Mouse (Mus musculus) liver, embryonic 14.5 days (tissue): ENCODE results near the gene Cacnb4. TPM values are rescaled to one million over a fixed set of nuclear protein-coding genes. Genes with fewer than 3 reads are reported as not detected.

Experiments used
- ATAC-seq: fragments of 200-750 bp; cut with Nextera tagmentation; 2 replicates; pipeline ENCODE4 v1.8.0; 2017; ENCODE audit warnings: moderate number of reproducible peaks, mild to moderate bottlenecking, moderate library complexity; ENCODE audit not compliant: insufficient read depth
- DNase-seq, 3 experiments: peaks; one replicate each; pipeline ENCODE4 v3.0.0-alpha.2; 2012 to 2013; ENCODE audit warnings: low read depth in 3 of 3, low spot score in 3 of 3
- H3K27ac ChIP-seq: fragments of 300-500 bp; sonication (generic); 2 replicates; pipeline ENCODE4 v1.5.1; 2014; ENCODE audit warnings: moderate library complexity, mild to moderate bottlenecking, control low read depth, inconsistent platforms
- H3K27me3 ChIP-seq: fragments of 300-500 bp; sonication (generic); 2 replicates; pipeline ENCODE4 v1.6.1; 2014; ENCODE audit warnings: mild to moderate bottlenecking, low read length, moderate library complexity; ENCODE audit not compliant: control insufficient read depth, insufficient read depth
- H3K36me3 ChIP-seq: fragments of 300-500 bp; sonication (generic); replicated peaks from 2 replicates; pipeline ENCODE4 v1.6.1; 2014; ENCODE audit warnings: low read depth; ENCODE audit not compliant: control insufficient read depth, insufficient read depth
- H3K4me1 ChIP-seq, 2 experiments: fragments of 200-500 bp in 1 of 2; fragments of 300-500 bp in 1 of 2; sonication (generic) in 1 of 2; replicated peaks; 2 replicates each; pipeline ENCODE4 v1.6.1; 2012 to 2014; ENCODE audit warnings: antibody characterized with exemption in 1 of 2, inconsistent platforms in 1 of 2, low read length in 1 of 2; ENCODE audit not compliant: control insufficient read depth in 2 of 2, insufficient read depth in 2 of 2
- H3K4me2 ChIP-seq: fragments of 300-500 bp; sonication (generic); 2 replicates; pipeline ENCODE4 v1.6.1; 2014; ENCODE audit warnings: low read depth, mild to moderate bottlenecking, control low read depth, moderate library complexity
- H3K4me3 ChIP-seq, 2 experiments: fragments of 200-500 bp in 1 of 2; fragments of 300-500 bp in 1 of 2; sonication (generic) in 1 of 2; 2 replicates each; pipeline ENCODE4 v1.5.1; 2012 to 2014; ENCODE audit warnings: low read depth in 2 of 2, low read length in 2 of 2, mild to moderate bottlenecking in 2 of 2, control low read depth in 1 of 2, inconsistent platforms in 1 of 2, moderate library complexity in 1 of 2; ENCODE audit not compliant: insufficient read depth in 1 of 2
- H3K9ac ChIP-seq: fragments of 300-500 bp; sonication (generic); replicated peaks from 2 replicates; pipeline ENCODE4 v1.6.1; 2014; ENCODE audit warnings: mild to moderate bottlenecking, control low read depth, moderate library complexity
- H3K9me3 ChIP-seq: fragments of 300-500 bp; sonication (generic); 2 replicates; pipeline ENCODE4 v1.6.1; 2016; ENCODE audit warnings: low read length, mixed read lengths; ENCODE audit not compliant: control insufficient read depth
- CTCF ChIP-seq: IDR thresholded peaks from 2 replicates; pipeline ENCODE4 v1.5.1; 2016; ENCODE audit warnings: antibody characterized with exemption, low read depth, control low read depth
- EP300 ChIP-seq: IDR thresholded peaks from 2 replicates; pipeline ENCODE4 v1.6.1; 2016; ENCODE audit warnings: antibody characterized with exemption, low read depth
- WGBS: fragments of 180-500 bp; shearing (Covaris S2); extraction: QIAGEN DNeasy Blood & Tissue Kit; methylation state at CpG from one replicate; pipeline ENCODE4 v1.1.7; 2014; ENCODE audit not compliant: insufficient replicate concordance; 5-methylcytosine and 5-hydroxymethylcytosine counted together
- polyA plus RNA-seq, 2 experiments: library from polyadenylated mRNA; depleted of rRNA in 1 of 2; stranded (reverse) in 1 of 2; unstranded in 1 of 2; fragments of >200 nt; fragmentation: Nextera tagmentation in 1 of 2; extraction: Ambion mirVana in 1 of 2; gene quantifications; 2 replicates each; pipeline versions ENCODE4 v1.2.1 to v1.2.3; 2012 to 2014

Gene Cacnb4
- polyA plus RNA-seq, 2 experiments, result 0.06 to 0.19 TPM

DNA sequence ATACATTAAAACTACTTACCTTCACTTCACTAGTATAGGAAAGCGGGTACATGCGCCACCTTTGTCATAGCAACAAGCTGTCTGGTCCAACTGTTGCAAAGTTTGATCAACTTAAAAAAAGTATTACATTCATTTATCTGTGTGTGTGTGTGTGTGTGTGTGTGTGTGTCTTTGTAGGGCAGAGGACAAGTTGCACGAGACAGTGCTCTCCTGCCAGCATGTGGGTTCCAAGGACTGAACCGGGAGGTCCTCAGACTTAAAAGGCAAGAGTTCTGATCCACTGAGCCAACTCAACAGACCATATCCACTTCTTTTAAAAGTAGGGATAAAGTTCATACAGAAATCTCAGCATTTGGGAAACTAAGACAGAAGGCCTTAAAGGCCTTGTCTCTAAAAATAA, 37.5 kb upstream of the Cacnb4 start:
- DNase-seq, result no peak
- WGBS, result 76% methylated on average over 4 of the region's 4 CpGs
- Histone ChIP-seq H3K27ac (no peak overlapping the region), H3K36me3 (no peaks in the 10 kb centered on the region; the same call in none of the 2 replicates), H3K4me3 (no peak overlapping the region), H3K9me3 (no peaks in the 10 kb centered on the region), H3K4me1 (no peaks in the 10 kb centered on the region), H3K9ac (no peak overlapping the region), H3K4me2 (no peak overlapping the region), H3K27me3 (no peaks in the 10 kb centered on the region)
- TF ChIP-seq EP300, result no peak
- TF ChIP-seq CTCF, result no peak
- ATAC-seq, result no peak

GRCm38 (mm10) chr2:52710804-52711203, 34.2 kb upstream of the Cacnb4 start:
- Histone ChIP-seq H3K36me3 (no peaks in the 10 kb centered on the region; the same call in none of the 2 replicates), H3K4me3 (no peak overlapping the region), H3K4me1 (no peaks in the 10 kb centered on the region), H3K9ac (no peak overlapping the region), H3K27me3 (no peaks in the 10 kb centered on the region), H3K27ac (no peak overlapping the region), H3K4me2 (no peak overlapping the region), H3K9me3 (no peaks in the 10 kb centered on the region)
- 76% methylated on average over 2 of the region's 2 CpGs for WGBS
- DNase-seq (no peak), ATAC-seq (no peak)
- no peak for TF ChIP-seq CTCF
- TF ChIP-seq EP300, result no peak

DNA sequence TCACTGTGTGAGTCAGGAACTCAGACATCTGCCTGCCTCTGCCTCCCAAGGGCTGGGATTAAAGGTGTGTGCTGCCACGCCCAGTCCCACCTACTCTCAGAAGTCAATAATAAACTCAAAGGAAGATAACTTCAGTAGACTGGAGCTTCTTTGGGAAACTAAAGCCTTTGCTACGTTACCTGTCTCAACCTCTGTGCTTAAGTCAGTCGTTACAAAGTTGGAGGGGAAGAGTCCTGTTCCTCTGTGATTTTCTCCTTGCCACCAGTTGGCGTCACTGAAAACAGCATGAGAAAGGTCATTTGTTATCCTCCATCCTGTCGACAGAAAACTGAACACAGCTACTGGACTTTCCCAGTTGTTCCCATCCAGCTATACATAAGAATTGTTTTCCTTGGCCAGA, 32.8 kb upstream of the Cacnb4 start:
- TF ChIP-seq EP300 (no peak), CTCF (no peak)
- no peak overlapping the region for H3K4me2 ChIP-seq
- H3K9me3 ChIP-seq, result no peaks in the 10 kb centered on the region
- H3K27ac ChIP-seq, result no peak overlapping the region
- DNase-seq, result no peak
- H3K4me1 ChIP-seq, result no peaks in the 10 kb centered on the region
- H3K9ac ChIP-seq, result no peak overlapping the region
- ATAC-seq, result no peak
- no peaks in the 10 kb centered on the region for H3K27me3 ChIP-seq
- H3K36me3 ChIP-seq, result no peaks in the 10 kb centered on the region; the same call in none of the 2 replicates
- no peak overlapping the region for H3K4me3 ChIP-seq
- WGBS, result 74% methylated on average over 5 of the region's 5 CpGs

DNA sequence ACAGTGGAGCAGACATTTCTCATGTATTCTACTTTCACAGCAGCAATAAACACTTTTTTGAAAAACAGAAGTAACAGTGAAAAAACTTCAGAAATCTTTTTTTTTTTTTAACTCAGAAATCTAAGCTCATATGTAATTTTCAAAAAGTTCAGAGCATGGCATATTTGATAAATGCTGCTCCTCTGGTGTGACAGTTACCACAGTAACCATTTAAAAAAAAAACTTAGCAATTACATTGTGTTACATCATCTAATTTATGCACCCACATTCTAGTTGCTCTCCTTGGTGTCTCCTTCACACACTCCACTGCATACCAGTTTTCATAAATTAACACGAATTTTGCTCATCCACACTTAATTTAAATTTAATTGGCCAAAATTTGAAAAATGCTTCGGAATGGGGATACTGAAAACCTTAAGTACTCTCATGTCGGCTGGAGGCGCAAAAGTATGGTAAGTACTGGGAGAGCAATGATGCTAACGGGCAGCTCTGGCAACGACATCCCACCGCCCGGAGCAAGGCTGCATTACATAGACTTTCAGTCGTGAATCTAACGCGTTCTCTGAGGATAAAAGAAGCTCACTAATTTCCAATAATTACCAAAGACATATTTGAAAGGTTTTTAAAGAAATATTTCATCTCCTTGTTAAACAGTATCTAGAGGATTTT, 24.9 kb upstream of the Cacnb4 start:
- H3K9ac ChIP-seq, result no peak overlapping the region
- no peaks in the 10 kb centered on the region for H3K27me3 ChIP-seq
- no peak for DNase-seq
- no peaks in the 10 kb centered on the region for H3K36me3 ChIP-seq
- TF ChIP-seq EP300 (no peak), CTCF (no peak)
- no peak for ATAC-seq
- H3K27ac ChIP-seq, result no peak overlapping the region
- H3K4me3 ChIP-seq, result no peak overlapping the region
- H3K4me1 ChIP-seq, result no peaks in the 10 kb centered on the region
- 83% methylated on average over 11 of the region's 11 CpGs for WGBS
- no peak overlapping the region for H3K4me2 ChIP-seq
- no peaks in the 10 kb centered on the region for H3K9me3 ChIP-seq

DNA sequence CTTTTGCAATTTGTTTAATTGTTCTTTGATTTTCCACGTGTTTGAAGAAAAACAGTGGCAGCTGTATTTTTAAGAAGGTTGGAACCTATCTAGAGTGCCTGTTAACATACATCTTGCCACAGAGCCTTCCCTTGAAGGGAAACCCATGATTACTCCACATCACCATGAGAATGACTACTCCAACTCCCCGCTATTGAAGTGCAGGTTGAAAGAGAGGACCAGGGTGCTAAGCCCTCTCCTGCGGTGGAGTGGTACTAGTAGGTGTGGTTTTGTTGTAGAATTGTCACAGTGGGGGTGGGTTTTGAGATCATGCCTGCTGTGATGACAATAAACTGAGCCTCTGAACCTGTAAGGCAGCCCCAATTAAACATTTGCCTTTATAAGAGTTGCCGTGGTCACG, 23.7 kb upstream of the Cacnb4 start:
- Histone ChIP-seq H3K9ac (no peak overlapping the region), H3K27ac (no peak overlapping the region), H3K4me3 (no peak overlapping the region), H3K36me3 (no peaks in the 10 kb centered on the region), H3K4me1 (no peaks in the 10 kb centered on the region), H3K27me3 (no peaks in the 10 kb centered on the region), H3K9me3 (no peaks in the 10 kb centered on the region), H3K4me2 (no peak overlapping the region)
- no peak for TF ChIP-seq CTCF
- TF ChIP-seq EP300, result no peak
- WGBS, result 74% methylated on average over 5 of the region's 5 CpGs
- DNase-seq, result no peak
- no peak for ATAC-seq
